In genomic region chr17:24676187-24676586, GRCm38 (mm10) we compare ENCODE assay signal across 8 mouse cellular contexts. TPM values are rescaled to one million over a fixed set of nuclear protein-coding genes. Genes with fewer than 3 reads are reported as not detected.
A peak's percentile ranks its signal among the peaks of the same experiment; 100 is the strongest.
DNase-seq lines count a peak whose midpoint lies in the region; ATAC-seq and TF ChIP-seq lines count a peak whose summit lies in the region.
"Had no signal": no experiment of that assay in that cellular context is flagged by ENCODE, and none has a peak within 500 bp of the region (broad histone marks: within the 10 kb centered on the region; RNA-seq: fewer than 3 reads in every experiment).

No protein-coding gene starts in this region.

- H3K27me3 ChIP-seq in neural tube, embryonic 15.5 days (replicated peaks) = no peaks in the 10 kb centered on the region
- no peaks in the 10 kb centered on the region for H3K27me3 ChIP-seq in liver, adult 2 months (ENCODE audit: control insufficient read depth, insufficient read depth, low read length)

- peaks cover 46% of the 10 kb centered on the region for H3K36me3 ChIP-seq in neural tube, embryonic 15.5 days
- H3K36me3 ChIP-seq in liver, adult 2 months (ENCODE audit: control insufficient read depth, insufficient read depth, low read length) = peaks cover 23% of the 10 kb centered on the region; the same call in 1 of the 2 replicates

- TF ChIP-seq POLR2A in liver, adult 2 months (IDR thresholded peaks at IDR 0.05; ENCODE audit: extremely low read depth, insufficient read depth, low read length) = no peak

- peaks cover 27% of the 10 kb centered on the region for H3K4me1 ChIP-seq in neural tube, embryonic 15.5 days
- peaks cover 9% of the 10 kb centered on the region for H3K4me1 ChIP-seq in liver, adult 2 months (ENCODE audit: control insufficient read depth, insufficient read depth, low read length)

- 68% methylated on average over 2 of the region's 2 CpGs for WGBS in neural tube, embryonic 15.5 days
- 69% methylated on average over 2 of the region's 2 CpGs for WGBS in liver, adult 2 months

- H3K79me2 ChIP-seq in liver, adult 2 months (ENCODE audit: control insufficient read depth, insufficient read depth, low read length) = peaks cover 29% of the 10 kb centered on the region; the same call in 1 of the 2 replicates

- no peak overlapping the region for H3K27ac ChIP-seq in neural tube, embryonic 15.5 days (replicated peaks)
- H3K27ac ChIP-seq in liver, adult 2 months (replicated peaks; ENCODE audit: insufficient read depth, low read depth, low read length) = no peak overlapping the region

- no peak overlapping the region for H3K4me3 ChIP-seq in neural tube, embryonic 15.5 days (replicated peaks)
- no peak overlapping the region for H3K4me3 ChIP-seq in liver, adult 2 months (ENCODE audit: insufficient read depth, low read depth, low read length)

- peak; percentile 65 for DNase-seq in neural tube, embryonic 10.5 days (ENCODE audit: extremely low spot score, low spot score)
- peak; percentile 92 for DNase-seq in ZHBTc4 (ENCODE audit: low read depth, low spot score)
- peak; percentile 82 for DNase-seq in embryo, embryonic 10 days (ENCODE audit: low spot score)
- DNase-seq in heart, postnatal 36 days = peak; percentile 68 to 69
- DNase-seq in liver, adult 2 months (ENCODE audit: extremely low read depth, low read depth, low spot score) = peak; percentile 26
- peak; percentile 73 to 80 for DNase-seq in right cerebral cortex, postnatal 10 days (ENCODE audit: low spot score in 2 of 2)

- H3K9me3 ChIP-seq in neural tube, embryonic 15.5 days (replicated peaks) = no peaks in the 10 kb centered on the region

- intact Hi-C loops in heart, postnatal 36 days (cut with DNase I) = no loop called here

- H3K9ac ChIP-seq in neural tube, embryonic 15.5 days (replicated peaks) = no peak overlapping the region
- H3K9ac ChIP-seq in liver, adult 2 months (ENCODE audit: low read depth, low read length) = no peak overlapping the region

- peak; percentile 63 for TF ChIP-seq CTCF in liver, adult 2 months (IDR thresholded peaks at IDR 0.05; ENCODE audit: low read depth, low read length)

- ATAC-seq in neural tube, embryonic 15.5 days (ENCODE audit: low FRiP score) = no peak

- H3K4me2 ChIP-seq in neural tube, embryonic 15.5 days = no peak overlapping the region

RNA-seq across cellular contexts. Expression of gene Zfp598, which starts 6.7 kb away (rescaled TPM):
- 19.2 and 20.5 TPM in 2 replicates for polyA plus RNA-seq in neural tube, embryonic 15.5 days (2015; fragmentation: Nextera tagmentation; extraction: Ambion mirVana)
- 10 to 100 TPM; 17.3 to 19.0 TPM for total RNA-seq in heart, postnatal 36 days (2021)
- total RNA-seq in liver, adult 2 months (2014; rRNA removed) = 11.1 and 16.0 TPM in 2 replicates
- polyA plus RNA-seq in liver, adult 2 months (2012; rRNA removed) = 67.8 and 106 TPM in 2 replicates

RNA-seq across cellular contexts. Expression of gene Syngr3, which starts 13.6 kb away (rescaled TPM):
- 214 and 242 TPM in 2 replicates for polyA plus RNA-seq in neural tube, embryonic 15.5 days (2015; fragmentation: Nextera tagmentation; extraction: Ambion mirVana)
- under 1 TPM; 0.14 to 0.22 TPM for total RNA-seq in heart, postnatal 36 days (2021)
- 0.09 and 0.13 TPM in 2 replicates for total RNA-seq in liver, adult 2 months (2014; rRNA removed)
- polyA plus RNA-seq in liver, adult 2 months (2012; rRNA removed) = 0.10 TPM in 2 replicates

RNA-seq across cellular contexts. Expression of gene Npw, which starts 17.9 kb away (rescaled TPM):
- 0.42 and 0.51 TPM in 2 replicates for polyA plus RNA-seq in neural tube, embryonic 15.5 days (2015; fragmentation: Nextera tagmentation; extraction: Ambion mirVana)
- not detected for total RNA-seq in heart, postnatal 36 days (2021)
- total RNA-seq in liver, adult 2 months (2014; rRNA removed) = not detected in 2 replicates
- polyA plus RNA-seq in liver, adult 2 months (2012; rRNA removed) = not detected in 2 replicates
- polyA plus RNA-seq: heart, embryonic 16.5 days had no signal

RNA-seq across cellular contexts. Expression of gene Gfer, which starts 19.8 kb away (rescaled TPM):
- polyA plus RNA-seq in neural tube, embryonic 15.5 days (2015; fragmentation: Nextera tagmentation; extraction: Ambion mirVana) = 36.5 and 37.9 TPM in 2 replicates
- total RNA-seq in heart, postnatal 36 days (2021) = 10 to 100 TPM; 19.3 to 22.8 TPM
- total RNA-seq in liver, adult 2 months (2014; rRNA removed) = 32.6 and 38.2 TPM in 2 replicates
- polyA plus RNA-seq in liver, adult 2 months (2012; rRNA removed) = 49.8 and 51.9 TPM in 2 replicates

RNA-seq across cellular contexts. Expression of gene Noxo1, which starts 19.8 kb away (rescaled TPM):
- 1.9 and 3.9 TPM in 2 replicates for polyA plus RNA-seq in neural tube, embryonic 15.5 days (2015; fragmentation: Nextera tagmentation; extraction: Ambion mirVana)
- 1 to 10 TPM in 1 of 2 experiments, under 1 TPM in 1; 0.33 to 1.3 TPM for total RNA-seq in heart, postnatal 36 days (2021)
- total RNA-seq in liver, adult 2 months (2014; rRNA removed) = 0.37 and 0.40 TPM in 2 replicates
- 2.7 TPM in 2 replicates for polyA plus RNA-seq in liver, adult 2 months (2012; rRNA removed)

Comparison
In these comparisons a context has a peak if more than half of its experiments do, and no peak if none do; other contexts are left out.
1. DNase-seq: peak in every context shown above with its lines; median percentile 92 in ZHBTc4; 82 in embryo, embryonic 10 days; 76 in right cerebral cortex, postnatal 10 days; 68 in heart, postnatal 36 days; 65 in neural tube, embryonic 10.5 days; 26 in liver, adult 2 months.